Mouse (Mus musculus) liver, adult 2 months (tissue): Measurements from ENCODE around the gene Trim6. TPM values are rescaled to one million over a fixed set of nuclear protein-coding genes. Genes with fewer than 3 reads are reported as not detected.

ENCODE experiments used
- DNase-seq: peaks from one replicate; pipeline ENCODE4 v3.0.0-alpha.2; 2011; ENCODE audit warnings: low read depth, low spot score; ENCODE audit errors: extremely low read depth
- H3K27ac ChIP-seq: fragments of 200-500 bp; replicated peaks from 2 replicates; pipeline ENCODE4 v1.5.1; 2012; ENCODE audit warnings: low read depth, mild to moderate bottlenecking, control low read depth, inconsistent platforms, low read length; ENCODE audit not compliant: insufficient read depth
- H3K27me3 ChIP-seq: fragments of 200-500 bp; 2 replicates; pipeline ENCODE4 v1.6.1; 2012; ENCODE audit warnings: mild to moderate bottlenecking, moderate library complexity, low read length, inconsistent platforms; ENCODE audit not compliant: control insufficient read depth, insufficient read depth
- H3K36me3 ChIP-seq: fragments of 200-500 bp; 2 replicates; pipeline ENCODE4 v1.6.1; 2012; ENCODE audit warnings: low read length, inconsistent platforms; ENCODE audit not compliant: control insufficient read depth, insufficient read depth
- H3K4me1 ChIP-seq: fragments of 200-500 bp; 2 replicates; pipeline ENCODE4 v1.6.1; 2011; ENCODE audit warnings: low read length; ENCODE audit not compliant: control insufficient read depth, insufficient read depth
- H3K4me3 ChIP-seq: fragments of 200-500 bp; 2 replicates; pipeline ENCODE4 v1.5.1; 2011; ENCODE audit warnings: low read depth, mild to moderate bottlenecking, control low read depth, low read length, moderate library complexity; ENCODE audit not compliant: insufficient read depth
- H3K79me2 ChIP-seq: fragments of 200-500 bp; 2 replicates; pipeline ENCODE4 v1.6.1; 2012; ENCODE audit warnings: inconsistent platforms, mild to moderate bottlenecking, low read length, moderate library complexity; ENCODE audit not compliant: control insufficient read depth, insufficient read depth
- H3K9ac ChIP-seq: fragments of 200-500 bp; 2 replicates; pipeline ENCODE4 v1.6.1; 2012; ENCODE audit warnings: low read depth, mild to moderate bottlenecking, control low read depth, inconsistent platforms, low read length
- CTCF ChIP-seq: fragments of 200-500 bp; IDR thresholded peaks from 2 replicates; pipeline ENCODE4 v1.5.1; 2011; ENCODE audit warnings: low read depth, low read length, control low read depth
- POLR2A ChIP-seq: fragments of 200-500 bp; IDR thresholded peaks from 2 replicates; pipeline ENCODE4 v1.6.1; 2011; ENCODE audit warnings: low read length, control low read depth; ENCODE audit not compliant: insufficient read depth; ENCODE audit errors: extremely low read depth
- WGBS: fragments of 180-500 bp; shearing (Covaris S2); methylation state at CpG from one replicate; pipeline ENCODE4 v1.1.7; 2018; 5-methylcytosine and 5-hydroxymethylcytosine counted together
- polyA plus RNA-seq: library from polyadenylated mRNA; depleted of rRNA; stranded (reverse); fragments of >200 nt; gene quantifications from 2 replicates; pipeline ENCODE4 v1.2.3, GENCODE M21; 2012
- total RNA-seq: library from RNA; depleted of rRNA; stranded (reverse); fragments of >200 nt; gene quantifications from 2 replicates; pipeline ENCODE4 v1.2.3, GENCODE M21; 2014

Gene Trim6
- total and polyA plus RNA-seq, 2 experiments = 0.18 to 0.75 TPM

GRCm38 (mm10) chr7:104183292-104183691 lies 35.3 kb upstream of the Trim6 start, which contains the start of gene Olfr648:
TSS of gene Olfr648 (minus strand) at chr7:104183392.
- no peaks in the 10 kb centered on the region for H3K27me3 ChIP-seq
- no peak within 1 kb of the TSS for H3K4me3 ChIP-seq
- TF ChIP-seq CTCF (no peak), POLR2A (no peak)
- no peaks in the 10 kb centered on the region for H3K4me1 ChIP-seq
- WGBS = 95% methylated on average over 2 of the region's 2 CpGs
- no peak for DNase-seq
- H3K79me2 ChIP-seq = no peaks in the 10 kb centered on the region
- H3K9ac ChIP-seq = no peak within 1 kb of the TSS
- no peak within 1 kb of the TSS for H3K27ac ChIP-seq
- no peaks in the 10 kb centered on the region for H3K36me3 ChIP-seq

DNA sequence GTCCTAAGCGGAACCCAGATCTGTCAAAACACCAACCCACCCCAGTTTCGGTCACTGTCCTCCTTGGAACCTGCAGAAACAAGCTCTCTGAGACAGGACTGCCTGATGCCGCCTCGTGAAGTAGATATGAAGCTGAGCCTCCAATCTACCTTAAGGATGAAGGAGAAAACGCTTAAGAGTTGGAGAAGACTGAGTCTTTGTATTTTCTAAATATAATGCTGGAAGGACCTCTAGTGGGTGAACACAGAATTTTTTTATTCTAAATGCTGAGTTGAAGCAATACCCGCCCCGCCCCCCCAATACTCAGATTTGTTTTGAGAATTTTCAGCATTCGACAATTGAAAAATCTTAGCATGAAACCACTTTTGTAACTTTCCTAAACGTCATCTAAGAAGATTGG lies 27.3 kb upstream of the Trim6 start:
- no peak for DNase-seq
- WGBS = 50% methylated on average over 9 of the region's 9 CpGs
- no peaks in the 10 kb centered on the region for H3K4me1 ChIP-seq
- H3K79me2 ChIP-seq = no peaks in the 10 kb centered on the region
- no peaks in the 10 kb centered on the region for H3K36me3 ChIP-seq
- TF ChIP-seq CTCF (no peak), POLR2A (no peak)
- H3K27ac ChIP-seq = no peak overlapping the region
- no peak overlapping the region for H3K9ac ChIP-seq
- H3K4me3 ChIP-seq = no peak overlapping the region
- no peaks in the 10 kb centered on the region for H3K27me3 ChIP-seq

DNA sequence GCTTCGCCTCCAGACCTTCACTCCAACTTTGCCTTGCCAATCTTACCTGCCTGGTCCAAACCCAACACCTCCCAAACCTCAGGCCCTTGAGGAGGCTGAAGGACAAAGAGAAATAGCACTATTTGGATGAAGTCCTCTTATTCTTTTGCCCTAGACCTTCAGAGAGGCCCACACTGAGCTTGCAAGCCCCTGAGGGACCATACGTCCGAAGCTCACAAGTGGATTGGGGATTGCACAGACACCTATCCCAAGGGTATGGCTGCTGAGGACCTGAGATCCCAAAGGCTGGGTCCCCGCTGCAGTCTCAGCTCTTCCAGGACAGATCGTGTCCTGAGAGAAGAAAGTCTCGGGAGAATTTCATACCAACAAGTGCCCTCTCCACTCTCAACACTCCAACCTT lies 22.7 kb upstream of the Trim6 start, which contains the start of gene Olfr649:
Gene Olfr649 (minus strand): TSS at position 101 of the 400 bp plus-strand sequence.
- TF ChIP-seq POLR2A (no peak), CTCF (no peak)
- Histone ChIP-seq H3K9ac (no peak within 1 kb of the TSS), H3K27me3 (no peaks in the 10 kb centered on the region), H3K4me3 (no peak within 1 kb of the TSS), H3K4me1 (no peaks in the 10 kb centered on the region), H3K79me2 (no peaks in the 10 kb centered on the region), H3K36me3 (no peaks in the 10 kb centered on the region), H3K27ac (no peak within 1 kb of the TSS)
- DNase-seq = no peak
- 77% methylated on average over 6 of the region's 6 CpGs for WGBS

- Histone ChIP-seq H3K27me3 (no peaks in the 10 kb centered on the region), H3K9ac (no peak overlapping the region), H3K79me2 (no peaks in the 10 kb centered on the region), H3K27ac (no peak overlapping the region), H3K4me1 (no peaks in the 10 kb centered on the region), H3K4me3 (no peak overlapping the region; the same call in 1 of the 2 replicates), H3K36me3 (no peaks in the 10 kb centered on the region)
- TF ChIP-seq POLR2A (no peak), CTCF (peak; percentile 100)
- DNase-seq = peak; percentile 61
- 2% methylated on average over 5 of the region's 5 CpGs for WGBS
Measured at GRCm38 (mm10) chr7:104199822-104200221, 18.8 kb upstream of the Trim6 start.

GRCm38 (mm10) chr7:104206197-104206596 lies 12.4 kb upstream of the Trim6 start:
- whole genome bisulfite sequencing = 91% methylated on average over 7 of the region's 7 CpGs
- DNase-seq = no peak
- Histone ChIP-seq H3K27me3 (no peaks in the 10 kb centered on the region), H3K9ac (no peak overlapping the region), H3K79me2 (no peaks in the 10 kb centered on the region), H3K36me3 (no peaks in the 10 kb centered on the region), H3K4me3 (no peak overlapping the region), H3K27ac (no peak overlapping the region), H3K4me1 (no peaks in the 10 kb centered on the region)
- TF ChIP-seq CTCF (no peak), POLR2A (no peak)

- Histone ChIP-seq H3K27ac (no peak overlapping the region), H3K27me3 (no peaks in the 10 kb centered on the region), H3K79me2 (no peaks in the 10 kb centered on the region), H3K9ac (no peak overlapping the region), H3K4me3 (no peak overlapping the region), H3K36me3 (no peaks in the 10 kb centered on the region), H3K4me1 (peaks cover 3% of the 10 kb centered on the region; the same call in 1 of the 2 replicates)
- no peak for DNase-seq
- no peak for TF ChIP-seq CTCF
- TF ChIP-seq POLR2A = no peak
- 6% methylated on average over 1 of the region's 1 CpGs for WGBS
Measured at GRCm38 (mm10) chr7:104216011-104216535, 2.5 kb upstream of the Trim6 start.
